Mouse (Mus musculus): ENCODE measurements at regions not wholly inside any gene's neighbourhood (a gene's known extent, or its start where the extent isn't known, plus 50 kb on each side); places are given as distances from the start of the nearest gene placed in this dataset.
"Not testable (repeated sequence)": the region's sequence is repeated elsewhere in the genome, so short reads cannot be mapped to it uniquely, and the experiment has no call there.

DNA sequence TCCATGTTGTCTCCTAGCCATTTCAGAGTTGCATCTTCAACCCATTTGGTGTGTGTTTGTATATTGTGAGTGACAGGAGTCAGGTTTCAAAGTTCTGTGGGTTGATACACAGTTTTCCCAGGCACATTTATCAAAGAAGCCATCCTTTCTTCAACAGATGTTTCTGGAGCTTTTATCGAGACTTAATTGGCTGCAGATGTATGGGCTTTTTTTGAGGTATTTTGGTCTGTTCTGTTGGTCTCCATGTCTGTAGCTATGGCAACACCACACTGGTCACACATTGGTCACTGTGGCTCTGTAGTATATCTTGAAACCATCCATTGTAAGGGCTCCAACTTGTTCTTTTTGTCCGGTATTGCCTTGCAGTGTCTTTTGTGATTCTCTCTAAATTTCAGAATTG, 565.1 kb upstream of the Arid1b start:
- no peak for DNase-seq

GRCm38 (mm10) chr17:4445606-4446005, 548.5 kb upstream of the Arid1b start:
- DNase-seq: no peak

GRCm38 (mm10) chr17:4457491-4457890, 536.6 kb upstream of the Arid1b start:
- no peak for DNase-seq

DNA sequence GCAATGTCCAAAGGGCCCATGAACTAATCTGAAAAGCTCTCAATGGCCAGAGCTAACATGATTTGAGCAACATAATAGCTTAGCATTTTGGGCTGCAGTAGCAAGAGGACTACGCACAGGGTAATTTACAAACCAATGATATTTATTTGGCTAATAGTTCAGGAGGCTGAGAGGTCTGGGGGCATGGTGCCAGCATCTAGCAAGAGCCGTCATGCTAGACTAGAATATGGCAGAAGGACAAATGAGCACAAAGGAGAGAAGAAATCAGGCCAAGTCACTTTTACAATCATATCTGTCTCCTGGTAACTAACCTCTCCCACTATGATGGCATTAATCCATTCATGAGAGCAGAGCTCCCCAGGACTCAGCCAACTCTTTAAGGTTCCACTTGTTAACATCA, 532.6 kb upstream of the Arid1b start:
- no peak for DNase-seq

DNA sequence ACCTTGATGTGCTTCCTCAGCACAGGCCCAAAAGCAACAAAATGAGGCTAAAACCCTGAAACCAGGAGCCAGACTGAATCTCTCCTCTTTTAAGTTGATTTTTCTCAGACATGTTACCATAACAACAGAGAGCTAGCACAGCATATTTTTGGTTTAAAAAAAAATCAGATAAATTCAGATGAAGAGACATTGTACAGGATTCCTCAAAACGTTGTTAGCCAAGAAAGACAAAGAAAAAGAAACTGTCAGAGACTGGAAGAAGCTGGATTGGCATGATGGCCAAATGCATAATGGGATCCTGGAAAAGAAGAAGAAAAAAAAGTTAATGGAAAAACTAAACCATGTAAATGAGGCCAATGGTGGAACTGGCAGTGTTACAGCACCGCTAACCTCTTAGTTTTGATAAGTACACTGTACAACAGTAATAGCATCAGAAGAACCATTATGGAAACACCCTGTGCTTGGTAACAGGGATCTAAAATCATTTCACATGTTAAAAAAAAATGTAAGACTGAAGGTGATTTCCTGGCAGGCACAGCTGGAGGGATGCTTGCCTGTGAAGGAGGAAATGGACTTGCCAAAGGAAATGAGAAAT, 529.7 kb upstream of the Arid1b start:
- DNase-seq: no peak

DNA sequence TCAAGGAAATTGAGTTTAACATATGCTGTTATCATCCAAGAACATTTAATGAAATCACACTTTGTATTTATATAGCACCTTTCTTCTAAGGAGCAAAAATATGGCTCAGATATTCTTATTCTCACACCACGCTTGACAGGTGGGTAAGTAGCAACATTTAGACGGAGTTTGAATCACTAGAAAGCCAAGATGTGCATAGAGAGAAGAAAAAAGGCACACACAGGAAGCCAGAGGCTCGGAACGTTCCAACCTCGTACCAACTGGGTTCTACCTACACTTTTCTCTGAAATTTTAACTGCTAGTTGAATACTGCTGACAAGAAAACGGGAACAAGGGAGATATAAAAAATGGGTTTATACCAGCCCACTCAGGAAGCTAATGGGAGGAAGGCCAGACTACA, 528.4 kb upstream of the Arid1b start:
- DNase-seq: no peak

DNA sequence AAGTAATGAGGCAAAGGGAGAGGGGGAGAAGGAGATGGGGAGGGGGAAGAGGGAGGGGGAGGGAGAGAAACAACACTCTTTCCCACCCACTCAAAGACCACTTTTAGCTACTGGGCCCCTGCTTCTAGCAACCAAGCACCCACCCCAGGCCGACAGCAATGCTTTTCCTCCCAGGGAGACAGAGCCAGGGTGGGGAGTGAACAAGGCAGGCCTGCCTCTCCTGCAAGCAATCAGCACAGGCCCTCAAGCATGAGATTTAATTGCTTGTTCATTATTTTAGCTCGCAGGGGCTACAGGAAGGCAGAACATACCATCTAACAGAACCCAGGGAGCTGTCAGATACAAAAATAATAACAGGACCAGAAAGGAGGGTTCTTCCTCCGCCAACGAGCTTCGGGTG, 521.7 kb upstream of the Arid1b start:
- DNase-seq: no peak

DNA sequence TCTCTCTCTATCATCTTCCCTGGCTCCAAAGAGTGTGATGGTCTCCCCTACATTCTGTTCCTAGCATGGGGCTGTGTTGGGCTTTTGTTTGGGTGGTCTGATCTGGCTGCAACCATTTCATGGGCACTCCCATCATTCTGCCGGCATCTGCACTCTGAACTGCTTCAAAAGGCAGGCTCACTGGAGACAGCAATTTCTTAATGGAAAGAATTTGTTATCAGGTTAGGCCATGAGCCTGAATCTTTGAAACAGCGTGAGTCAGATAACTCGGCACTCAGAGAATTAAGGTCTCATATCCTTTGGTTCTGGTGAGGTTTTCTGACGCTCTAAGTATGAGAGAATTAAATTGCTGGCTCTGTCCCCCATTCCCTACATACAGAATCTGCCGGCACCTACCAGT, 519.8 kb upstream of the Arid1b start:
- no peak for DNase-seq

DNA sequence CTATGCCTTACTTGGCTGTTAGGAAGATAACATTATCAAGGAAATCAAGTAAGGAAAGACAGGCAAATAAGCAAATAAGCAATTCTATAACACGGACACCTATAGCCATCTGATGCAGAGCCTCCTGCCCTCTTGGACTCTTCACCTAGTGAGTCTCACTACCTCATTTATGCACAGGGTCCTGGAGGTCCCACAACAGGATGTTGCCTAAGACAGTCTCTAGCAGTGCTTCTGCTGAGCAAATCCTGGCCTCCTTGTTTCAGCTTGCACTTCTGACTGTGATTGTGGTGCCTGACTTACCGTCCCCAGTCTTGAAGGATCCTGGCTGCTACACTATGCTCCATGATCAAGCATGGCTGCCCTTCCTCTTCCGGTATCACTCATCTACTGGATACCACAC, 518.5 kb upstream of the Arid1b start:
- DNase-seq: no peak

DNA sequence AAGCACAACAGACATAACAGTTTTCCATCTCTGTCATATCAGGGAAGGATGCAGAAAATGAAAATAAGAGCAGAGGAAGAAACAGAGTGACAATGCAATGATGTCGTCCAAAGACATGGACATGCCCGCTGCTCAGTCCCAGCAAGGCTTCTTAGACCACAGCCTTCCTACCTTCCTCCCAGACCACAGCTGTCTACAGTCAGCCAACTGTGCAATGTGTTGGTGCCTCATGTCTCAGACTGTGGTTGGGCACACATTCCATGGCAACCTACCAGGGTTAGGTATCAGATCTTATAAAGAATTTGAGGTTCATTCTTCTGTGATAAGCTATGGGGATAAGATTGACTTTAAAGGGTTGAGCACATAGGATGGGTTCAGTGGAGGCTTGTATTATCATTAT, 499.7 kb upstream of the Arid1b start:
- DNase-seq: no peak

DNA sequence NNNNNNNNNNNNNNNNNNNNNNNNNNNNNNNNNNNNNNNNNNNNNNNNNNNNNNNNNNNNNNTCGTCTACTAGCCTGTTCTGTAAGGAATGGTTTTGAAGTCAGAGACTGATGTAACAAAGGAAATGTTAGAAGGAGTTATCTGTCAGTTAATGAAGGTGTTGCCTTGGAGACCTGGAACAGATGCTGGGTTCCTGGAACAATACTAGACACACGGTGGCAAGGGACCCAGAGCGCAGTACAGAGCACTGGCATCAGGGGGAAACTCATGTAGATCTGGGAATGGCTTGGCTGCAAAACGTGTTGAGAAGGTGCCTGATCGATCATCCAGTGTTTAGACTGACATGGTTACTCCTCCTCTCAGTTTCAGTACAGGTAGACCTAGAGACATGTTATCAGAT, 493.6 kb upstream of the Arid1b start:
- DNase-seq: no peak

DNA sequence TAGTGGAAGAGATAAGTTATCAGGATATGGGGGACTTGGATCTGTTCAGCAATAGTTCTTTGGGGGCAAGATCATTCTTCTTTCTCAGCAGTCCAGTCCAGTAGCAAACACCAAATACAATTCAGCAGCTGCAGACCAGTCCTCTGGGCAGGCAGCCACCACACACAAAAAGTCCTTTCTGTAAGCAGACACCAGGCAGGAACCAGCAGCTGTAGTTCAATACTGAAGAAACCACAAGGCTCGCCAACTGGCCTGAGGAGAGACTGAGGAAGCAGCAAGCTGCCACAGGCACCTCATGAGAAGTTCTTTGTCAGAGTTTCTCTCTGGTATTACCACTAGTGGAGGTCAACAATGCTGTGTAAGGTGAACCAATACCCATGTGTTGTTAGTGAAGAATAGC, 493.1 kb upstream of the Arid1b start:
- DNase-seq: no peak

- no peak for DNase-seq
Observed at GRCm38 (mm10) chr17:4504951-4505350, 489.2 kb upstream of the Arid1b start.

DNA sequence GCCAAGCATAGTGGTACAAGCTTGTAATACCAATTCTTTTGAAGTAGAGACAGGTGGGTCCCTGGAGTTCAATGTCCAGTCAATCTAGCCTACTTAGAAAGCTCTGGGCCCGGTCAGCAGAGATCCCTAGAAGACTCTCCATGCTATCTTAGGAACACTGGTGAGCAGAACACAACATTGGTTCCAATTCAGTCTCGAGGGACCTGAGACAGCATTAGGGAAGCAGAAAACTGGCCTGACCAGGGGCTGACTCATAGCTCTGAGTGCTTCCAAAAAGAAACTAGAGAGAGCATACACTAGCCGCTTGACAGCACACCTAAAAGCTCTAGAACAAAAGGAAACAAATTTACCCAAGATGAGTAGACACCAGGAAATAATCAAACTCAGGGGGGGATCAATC, 484.6 kb upstream of the Arid1b start:
- DNase-seq: no peak

DNA sequence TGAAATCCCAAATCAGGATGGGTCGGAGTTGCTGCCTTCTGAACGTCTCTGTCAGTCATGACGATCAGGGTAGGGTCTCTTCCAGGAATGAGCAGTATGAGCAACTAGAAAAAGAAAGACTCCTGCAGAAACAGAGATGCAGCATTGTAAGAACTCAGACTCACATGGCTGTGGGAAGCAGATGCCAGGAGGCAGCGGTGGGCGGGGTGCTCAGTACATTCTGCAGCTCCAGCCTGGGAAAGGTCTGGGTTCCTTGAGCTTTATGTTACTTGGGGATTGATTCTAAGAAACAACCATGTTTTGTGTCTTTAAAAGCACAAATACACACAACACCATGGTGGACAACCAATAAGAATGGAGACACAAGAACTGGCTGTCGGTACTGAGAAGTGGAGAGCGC, 478.0 kb upstream of the Arid1b start:
- no peak for DNase-seq

DNA sequence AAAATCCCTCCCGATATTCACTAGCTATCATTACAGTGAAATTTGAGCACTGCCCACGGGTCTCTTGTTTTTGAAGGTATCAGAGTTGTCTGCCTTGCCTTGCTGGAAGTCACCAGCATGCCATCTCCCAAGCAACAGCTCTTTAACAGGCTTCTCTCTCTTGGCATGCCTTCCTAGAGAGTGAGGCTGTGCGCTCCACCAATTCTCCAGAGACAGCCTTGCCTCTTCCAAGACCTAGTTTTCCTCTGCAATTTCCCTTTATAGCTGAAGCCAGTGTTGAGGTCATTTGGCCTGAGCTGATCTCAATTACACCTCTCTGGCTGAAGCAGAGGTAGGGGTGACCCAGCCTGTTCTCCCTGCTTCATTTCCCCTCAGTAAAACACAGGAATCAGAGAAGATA, 477.3 kb upstream of the Arid1b start:
- DNase-seq: peak; percentile 13

- no peak for DNase-seq
Observed at GRCm38 (mm10) chr17:4521031-4521430, 473.1 kb upstream of the Arid1b start.

DNA sequence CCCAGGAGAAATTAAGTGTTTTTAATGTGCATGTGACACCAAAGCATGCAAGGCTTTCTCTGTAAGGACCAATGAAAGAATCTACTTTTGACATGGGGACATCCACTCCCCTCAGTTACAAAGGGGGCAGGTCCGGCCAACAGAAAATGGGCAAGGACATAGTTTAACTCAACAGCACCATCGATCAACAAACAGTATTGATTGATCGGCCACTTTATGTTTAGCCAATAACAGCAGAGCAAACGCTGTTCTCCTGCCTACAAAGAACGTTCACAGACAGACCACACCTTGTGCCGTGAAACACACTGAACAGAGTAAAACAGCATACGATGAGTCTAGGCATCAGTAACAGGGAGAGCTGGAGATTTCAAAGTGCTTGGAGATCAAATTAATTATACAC, 467.7 kb upstream of the Arid1b start:
- no peak for DNase-seq

DNA sequence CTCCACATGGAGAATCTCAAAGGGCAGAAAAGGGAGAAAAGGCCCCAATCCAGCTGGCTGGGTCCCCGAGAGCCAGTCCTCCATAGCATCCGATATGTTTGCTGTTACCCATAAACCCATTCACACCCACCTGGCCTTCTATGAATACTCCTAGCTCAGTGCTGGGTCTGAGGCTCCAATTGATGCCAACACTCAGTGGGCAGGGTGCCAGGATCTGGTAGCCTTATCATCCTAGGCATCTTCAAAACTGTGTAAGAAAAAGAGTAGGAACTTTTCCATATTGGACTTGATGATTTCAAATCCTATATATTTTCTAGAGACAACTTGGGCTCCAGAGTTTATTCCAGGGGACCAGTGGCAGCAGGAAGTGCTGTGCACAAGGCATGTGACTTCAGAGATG, 462.0 kb upstream of the Arid1b start:
- DNase-seq: no peak

DNA sequence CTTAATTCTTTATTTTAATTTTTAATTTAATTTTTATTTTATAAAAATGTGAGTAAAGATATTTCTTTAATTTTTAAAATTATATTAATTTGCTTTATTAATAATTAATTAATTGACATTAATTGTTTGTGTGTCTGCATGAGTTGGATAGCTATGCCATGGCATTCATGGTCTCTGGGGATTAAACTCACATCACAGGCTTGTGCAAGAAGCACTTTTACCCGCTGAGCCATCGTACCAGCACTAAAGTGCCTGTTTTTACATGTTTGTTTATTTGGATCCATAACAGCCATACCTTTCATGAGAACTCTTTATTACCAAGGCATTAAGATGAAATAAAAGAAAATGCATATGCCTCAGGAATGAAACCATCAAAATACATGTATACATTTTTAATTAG, 453.7 kb upstream of the Arid1b start:
- DNase-seq: no peak

- DNase-seq: peak; percentile 1
Observed at GRCm38 (mm10) chr17:4541020-4541743, 452.9 kb upstream of the Arid1b start.

- DNase-seq: no peak
Observed at GRCm38 (mm10) chr17:4546579-4546978, 447.6 kb upstream of the Arid1b start.

- not testable (repeated sequence) for DNase-seq
Observed at GRCm38 (mm10) chr17:4553026-4553425, 441.1 kb upstream of the Arid1b start.

DNA sequence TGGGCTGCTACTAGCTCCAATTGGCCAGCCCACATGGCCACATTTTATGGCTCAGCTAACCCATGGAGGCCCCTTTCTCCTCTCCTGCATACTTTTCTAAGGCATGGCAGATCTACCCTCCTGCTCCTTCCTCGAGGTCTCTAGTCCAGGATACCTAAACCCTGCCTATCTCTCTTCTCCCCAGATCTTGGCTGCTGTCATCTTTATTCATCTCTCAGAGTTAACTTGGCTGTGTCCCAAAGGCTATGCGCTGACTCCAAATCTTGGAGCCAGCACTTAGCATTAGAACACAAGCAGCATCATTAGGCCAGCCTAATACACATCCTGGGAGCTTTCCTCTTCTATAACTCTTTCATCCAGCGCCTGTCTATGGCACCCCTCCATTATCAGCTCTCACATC, 430.5 kb upstream of the Arid1b start:
- DNase-seq: no peak

DNA sequence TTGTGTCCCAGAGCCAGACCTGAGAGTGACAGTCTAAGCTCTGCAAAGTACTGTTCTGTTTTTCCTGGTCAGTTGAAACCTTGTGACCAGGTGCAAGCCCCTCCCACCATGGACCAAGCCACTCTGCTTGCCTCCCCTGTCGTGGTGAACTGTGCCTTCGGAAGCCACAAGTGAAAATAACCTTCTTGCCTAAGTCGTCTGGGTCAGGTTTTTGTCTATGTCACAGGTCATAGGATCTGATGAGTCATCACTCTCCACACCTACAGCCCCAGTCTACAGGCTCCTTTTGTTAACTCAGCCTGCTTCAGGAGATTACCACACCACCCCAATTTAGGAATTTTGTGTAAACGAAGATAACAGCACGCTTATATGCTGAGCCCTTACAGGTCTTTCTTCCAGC, 417.2 kb upstream of the Arid1b start:
- no peak for DNase-seq
